Mouse (Mus musculus): ENCODE data around the gene Olfr613.
"Not testable (repeated sequence)": the region's sequence is repeated elsewhere in the genome, so short reads cannot be mapped to it uniquely, and the experiment has no call there.

Olfr613 gene

DNA sequence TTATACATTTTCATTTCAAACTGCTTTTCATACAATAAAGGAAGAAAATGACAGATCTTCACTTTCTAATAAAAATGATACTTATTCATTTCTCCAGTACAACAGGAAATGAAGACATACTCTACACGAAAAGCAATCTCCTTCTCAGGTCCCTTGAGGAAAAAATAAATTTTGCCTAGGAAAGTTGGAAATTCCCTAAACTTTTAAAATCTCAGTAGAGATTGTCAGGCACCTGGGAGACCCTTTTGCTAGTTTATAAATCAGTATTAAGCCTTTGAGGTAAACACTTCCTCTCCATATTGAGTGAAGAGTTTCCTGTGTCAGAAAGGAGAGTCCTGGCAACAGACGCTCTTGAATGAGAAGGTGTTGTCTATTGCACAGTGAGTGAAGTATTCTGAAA lies at the start of gene Olfr613:
Olfr613 (plus strand) TSS at position 301 of the 400 bp plus-strand sequence.
- DNase-seq (ENCODE audit: low spot score) = no peak

DNA sequence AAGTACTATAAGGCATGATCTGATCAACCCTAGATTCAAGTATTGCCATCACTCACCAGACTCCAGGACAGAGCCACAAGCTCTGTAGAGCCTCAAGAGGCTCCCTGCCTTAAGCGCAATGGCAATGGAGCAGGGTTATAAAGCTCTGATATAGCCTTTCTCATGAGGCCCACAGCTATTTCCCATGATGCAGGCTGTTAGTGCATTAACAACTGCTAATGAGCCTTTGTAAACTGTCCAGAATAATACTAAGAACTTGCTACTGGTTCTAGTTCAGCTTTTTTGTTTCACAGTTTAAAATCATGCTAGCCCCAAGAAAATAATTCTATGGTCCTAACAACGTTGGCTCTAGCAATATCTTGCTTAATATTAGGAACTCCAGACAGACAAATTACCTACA lies 35.9 kb upstream of the Olfr613 start, which contains the start of gene Olfr610:
Olfr610 (minus strand) TSS at position 101 of the 400 bp plus-strand sequence.
- no peak for DNase-seq (ENCODE audit: low spot score)

DNA sequence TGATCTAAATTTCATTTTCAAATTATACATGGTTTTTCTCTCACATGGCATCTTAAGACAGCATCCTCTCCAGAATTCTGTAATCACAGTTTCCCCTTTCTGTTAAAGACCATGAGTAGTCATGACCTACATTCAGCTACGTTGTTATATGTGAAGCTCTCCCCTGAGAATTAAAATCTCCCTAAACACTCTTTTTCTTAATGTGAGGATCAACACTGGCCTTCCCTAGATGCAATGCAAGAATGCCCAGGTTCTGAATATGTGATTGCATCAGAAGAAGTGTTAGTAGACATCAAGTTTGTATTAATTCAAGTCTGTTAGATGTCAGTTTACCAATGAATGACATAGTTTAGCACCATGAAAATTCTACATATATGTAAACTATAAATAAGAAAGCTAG lies 27.1 kb upstream of the Olfr613 start, which contains the start of gene Olfr611:
Olfr611 (minus strand) TSS at position 101 of the 400 bp plus-strand sequence.
- DNase-seq (ENCODE audit: low spot score) = not testable (repeated sequence)

DNA sequence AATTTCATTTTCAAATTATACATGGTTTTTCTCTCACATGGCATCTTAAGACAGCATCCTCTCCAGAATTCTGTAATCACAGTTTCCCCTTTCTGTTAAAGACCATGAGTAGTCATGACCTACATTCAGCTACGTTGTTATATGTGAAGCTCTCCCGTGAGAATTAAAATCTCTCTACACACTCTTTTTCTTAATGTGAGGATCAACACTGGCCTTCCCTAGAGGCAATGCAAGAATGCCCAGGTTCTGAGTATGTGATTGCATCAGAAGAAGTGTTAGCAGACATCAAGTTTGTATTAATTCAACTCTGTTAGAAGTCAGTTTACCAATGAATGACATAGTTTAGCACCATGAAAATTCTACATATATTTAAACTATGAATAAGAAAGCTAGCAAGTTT lies 5.3 kb upstream of the Olfr613 start, which contains the start of gene Olfr612:
Olfr612 (minus strand) TSS at position 101 of the 400 bp plus-strand sequence.
- DNase-seq (ENCODE audit: low spot score) = not testable (repeated sequence)

DNA sequence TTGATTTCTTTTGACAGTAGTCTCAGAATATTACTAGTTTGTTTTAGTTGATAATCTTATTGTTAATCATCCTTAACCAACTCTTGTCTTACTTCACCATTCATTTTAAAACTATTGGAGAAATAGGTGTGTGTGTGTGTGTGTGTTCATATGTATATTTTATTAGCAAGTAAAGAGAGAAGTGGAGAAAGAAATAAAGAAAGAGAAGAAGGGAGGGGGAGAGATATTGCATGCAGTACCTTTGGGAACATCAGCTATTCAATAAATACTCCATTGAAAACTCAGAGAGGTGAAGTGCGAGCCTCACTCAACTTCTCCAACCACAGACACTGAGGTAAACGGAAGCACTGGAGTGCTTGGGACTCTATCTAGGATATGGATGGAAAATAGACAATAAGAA lies 7.9 kb downstream of the Olfr613 start, which contains the start of gene Olfr615:
Olfr615 (plus strand) TSS at position 301 of the 400 bp plus-strand sequence.
- DNase-seq (ENCODE audit: low spot score) = no peak

DNA sequence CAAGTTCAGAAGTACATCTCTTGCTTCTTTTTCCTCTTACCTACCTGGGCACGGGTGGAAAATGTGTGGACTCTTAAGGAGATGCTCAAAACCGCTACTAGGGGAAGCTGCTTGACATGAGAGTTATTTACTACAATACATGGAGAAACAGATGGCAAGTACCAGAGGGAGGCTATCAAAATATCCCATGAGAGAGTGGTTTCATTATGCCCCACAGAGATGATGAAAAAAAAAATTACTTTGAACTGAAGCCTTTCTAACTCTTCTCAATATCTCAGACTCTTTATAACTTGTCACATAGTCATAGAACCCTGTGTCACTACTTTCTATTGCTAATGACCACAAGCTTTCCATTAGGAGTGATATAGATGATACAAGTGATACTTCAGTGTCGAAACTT lies 21.2 kb downstream of the Olfr613 start, which contains the start of gene Olfr616:
Olfr616 (minus strand) TSS at position 101 of the 400 bp plus-strand sequence.
- no peak for DNase-seq (ENCODE audit: low spot score)

DNA sequence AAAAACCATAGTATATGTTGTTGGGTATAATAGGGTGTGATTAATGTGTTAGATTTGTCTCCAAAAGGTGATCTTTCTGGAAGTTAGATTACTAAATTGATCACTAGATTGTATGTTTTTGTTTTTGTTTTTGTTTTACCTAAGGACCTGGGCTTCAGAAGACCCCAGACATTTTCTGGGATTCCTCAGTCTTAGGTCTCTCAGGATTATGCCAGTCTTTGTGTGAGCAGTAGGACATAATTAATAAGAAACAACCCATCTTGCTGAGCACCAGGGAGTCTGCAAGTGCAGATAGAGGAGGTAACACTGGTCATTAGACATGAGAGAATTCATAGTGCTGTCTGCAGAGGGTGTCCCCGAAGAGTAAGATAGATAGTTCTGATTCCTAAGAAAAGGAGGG lies 24.9 kb downstream of the Olfr613 start, which contains the start of gene Olfr617:
Olfr617 (plus strand) TSS at position 301 of the 400 bp plus-strand sequence.
- DNase-seq (ENCODE audit: low spot score) = no peak

DNA sequence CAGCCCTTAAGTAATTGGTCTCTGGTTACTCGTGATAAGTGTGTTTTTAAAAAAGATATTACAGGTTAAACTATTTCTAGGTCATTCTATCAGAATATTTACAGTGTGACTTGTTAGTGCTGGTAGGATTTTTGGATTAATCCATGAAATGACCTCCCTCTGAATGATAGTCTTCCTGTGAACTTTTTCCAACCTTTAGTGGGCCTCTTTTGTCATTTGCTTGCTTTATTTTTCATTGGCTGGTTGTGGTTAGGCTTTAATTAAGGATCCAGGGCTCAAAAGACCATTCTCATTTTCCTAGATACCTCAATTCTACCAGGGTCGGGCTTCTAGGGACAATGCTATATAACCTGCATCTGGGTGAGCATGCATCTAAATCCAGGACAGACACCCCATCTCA lies 41.9 kb downstream of the Olfr613 start, which contains the start of gene Olfr618:
Olfr618 (plus strand) TSS at position 301 of the 400 bp plus-strand sequence.
- no peak for DNase-seq (ENCODE audit: low spot score)

DNA sequence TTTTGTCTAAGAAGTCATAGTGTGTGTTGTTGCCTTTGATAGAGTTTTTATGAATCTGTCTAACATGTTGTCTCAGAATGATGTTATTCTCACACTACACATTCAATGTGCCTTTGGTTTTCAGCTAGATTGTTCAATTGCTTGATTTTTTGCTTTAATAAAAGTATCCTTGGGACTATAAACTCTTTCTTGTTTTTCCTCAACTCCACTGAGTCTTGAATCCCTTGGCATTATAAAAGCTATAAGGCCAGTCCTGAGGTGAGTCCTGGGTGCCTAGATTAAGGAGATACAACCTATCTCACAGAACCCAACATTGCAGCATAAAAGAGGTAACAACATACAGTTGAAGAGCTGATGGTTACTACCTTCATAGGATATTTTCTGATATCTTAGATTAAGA lies 52.4 kb downstream of the Olfr613 start, which contains the start of gene Olfr619:
Olfr619 (plus strand) TSS at position 301 of the 400 bp plus-strand sequence.
- no peak for DNase-seq (ENCODE audit: low spot score)
